Mouse (Mus musculus) NIH3T3 (cell line): ENCODE results near the gene Chrna5.
A peak's percentile ranks its signal among the peaks of the same experiment; 100 is the strongest.

Source experiments
- DNase-seq: peaks from one replicate; pipeline ENCODE4 v3.0.0-alpha.2; 2012; ENCODE audit warnings: low read depth

Gene Chrna5

GRCm38 (mm10) chr9:55023902-55024583, 43.4 kb downstream of the Chrna5 start:
- peak; percentile 84 for DNase-seq

- DNase-seq = no peak
Observed at GRCm38 (mm10) chr9:55025534-55026274, 45.0 kb downstream of the Chrna5 start.

GRCm38 (mm10) chr9:55026275-55026663, 45.6 kb downstream of the Chrna5 start, which contains the start of gene Chrna3:
Gene Chrna3 (minus strand): TSS chr9:55026562.
- no peak for DNase-seq

DNA sequence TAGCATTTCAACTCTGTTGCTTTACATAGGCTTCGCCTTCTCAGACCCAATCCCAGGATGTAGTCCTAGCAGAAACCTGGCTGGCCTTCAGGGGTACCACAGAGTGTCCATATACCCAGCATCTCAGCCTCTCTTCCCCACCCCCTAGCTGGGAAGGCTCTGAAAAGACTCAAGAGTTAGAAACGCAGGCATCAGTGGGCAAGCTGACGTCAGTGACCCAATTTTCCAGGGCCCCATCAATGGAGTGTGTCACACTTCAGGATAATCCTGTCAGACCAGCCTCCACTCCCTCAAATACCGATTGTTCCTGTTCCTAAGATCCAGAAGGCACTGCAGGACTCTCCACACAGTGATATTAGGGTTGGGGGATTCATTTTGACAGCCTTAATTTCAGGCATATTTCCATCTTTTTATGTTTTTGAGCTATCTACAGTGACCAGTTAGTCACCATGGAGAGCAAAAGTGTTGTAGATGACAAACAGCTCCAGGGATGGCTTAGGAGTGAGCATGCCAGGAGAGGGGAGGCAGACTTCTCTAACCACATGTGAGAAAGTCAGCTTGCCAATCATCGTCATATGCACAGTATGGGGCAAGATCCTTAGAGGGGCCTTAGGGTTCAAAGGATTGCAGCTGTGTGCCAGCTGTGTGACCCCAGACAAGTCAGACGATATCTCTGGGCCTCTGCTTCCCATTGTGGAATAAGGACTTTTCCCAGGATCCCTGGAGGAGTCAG, 50.9 kb downstream of the Chrna5 start:
- DNase-seq = no peak

GRCm38 (mm10) chr9:55038948-55039347, 58.3 kb downstream of the Chrna5 start:
- no peak for DNase-seq

- DNase-seq = no peak
Observed at GRCm38 (mm10) chr9:55039983-55040382, 59.3 kb downstream of the Chrna5 start.

DNA sequence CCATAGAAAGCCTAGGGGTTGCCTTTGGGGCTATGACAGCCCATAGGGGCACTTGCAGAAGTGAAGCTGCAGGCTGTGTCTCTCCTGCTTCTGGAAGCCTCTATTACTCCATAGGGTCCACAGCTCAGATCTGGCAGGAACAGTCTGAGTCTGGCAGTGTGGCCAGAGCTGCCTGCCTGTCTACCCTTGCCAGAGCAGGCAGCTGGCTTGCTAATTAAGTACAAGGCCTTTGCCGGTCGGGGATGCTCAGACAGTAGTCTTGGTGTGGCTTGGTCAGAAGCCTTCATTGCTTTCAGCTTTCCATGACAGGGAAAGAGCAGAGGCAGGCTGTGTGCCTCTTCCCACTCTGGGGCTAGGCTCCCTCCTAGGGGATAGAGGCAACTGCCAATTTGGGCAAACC, 60.7 kb downstream of the Chrna5 start:
- DNase-seq = no peak

GRCm38 (mm10) chr9:55043688-55044087, 63.0 kb downstream of the Chrna5 start:
- no peak for DNase-seq

- DNase-seq = no peak
Observed at GRCm38 (mm10) chr9:55045001-55045400, 64.3 kb downstream of the Chrna5 start.

DNA sequence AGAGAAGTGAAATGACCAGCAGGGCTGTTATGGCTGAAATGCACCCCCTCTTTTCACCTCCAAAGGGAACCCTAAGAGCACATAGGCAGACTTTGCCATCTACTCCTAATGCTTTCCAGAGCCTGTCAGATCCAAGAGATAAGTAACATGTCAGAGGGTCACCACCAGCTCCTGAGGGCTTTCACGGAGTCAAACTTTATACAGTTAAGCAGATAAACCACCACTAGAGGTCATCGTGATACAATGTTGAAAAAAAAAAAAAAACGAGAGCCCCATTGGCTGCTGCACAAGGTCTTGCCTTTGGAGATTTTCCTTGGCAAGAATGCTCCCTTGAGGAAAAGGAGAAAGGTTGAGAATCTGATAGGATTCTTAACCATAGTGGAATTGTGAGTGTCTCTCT, 66.1 kb downstream of the Chrna5 start:
- DNase-seq = peak; percentile 30

- no peak for DNase-seq
Observed at GRCm38 (mm10) chr9:55048211-55048880, 67.7 kb downstream of the Chrna5 start, which contains the start of gene Chrnb4. Gene Chrnb4 (minus strand): TSS chr9:55048779.

GRCm38 (mm10) chr9:55055386-55055930, 74.8 kb downstream of the Chrna5 start:
- DNase-seq = no peak
